Mouse (Mus musculus) CD4-positive naive resting alpha-beta T cell, adult 57 days (primary cell): ENCODE measurements around the gene Bend3. TPM values are rescaled to one million over a fixed set of nuclear protein-coding genes. Genes with fewer than 3 reads are reported as not detected.

Source experiments
- total RNA-seq: library from RNA; stranded (reverse); gene quantifications from one replicate; pipeline ENCODE4 v1.2.4, GENCODE M21; 2023

The Bend3 gene
- total RNA-seq, result 8.0 TPM

DNA sequence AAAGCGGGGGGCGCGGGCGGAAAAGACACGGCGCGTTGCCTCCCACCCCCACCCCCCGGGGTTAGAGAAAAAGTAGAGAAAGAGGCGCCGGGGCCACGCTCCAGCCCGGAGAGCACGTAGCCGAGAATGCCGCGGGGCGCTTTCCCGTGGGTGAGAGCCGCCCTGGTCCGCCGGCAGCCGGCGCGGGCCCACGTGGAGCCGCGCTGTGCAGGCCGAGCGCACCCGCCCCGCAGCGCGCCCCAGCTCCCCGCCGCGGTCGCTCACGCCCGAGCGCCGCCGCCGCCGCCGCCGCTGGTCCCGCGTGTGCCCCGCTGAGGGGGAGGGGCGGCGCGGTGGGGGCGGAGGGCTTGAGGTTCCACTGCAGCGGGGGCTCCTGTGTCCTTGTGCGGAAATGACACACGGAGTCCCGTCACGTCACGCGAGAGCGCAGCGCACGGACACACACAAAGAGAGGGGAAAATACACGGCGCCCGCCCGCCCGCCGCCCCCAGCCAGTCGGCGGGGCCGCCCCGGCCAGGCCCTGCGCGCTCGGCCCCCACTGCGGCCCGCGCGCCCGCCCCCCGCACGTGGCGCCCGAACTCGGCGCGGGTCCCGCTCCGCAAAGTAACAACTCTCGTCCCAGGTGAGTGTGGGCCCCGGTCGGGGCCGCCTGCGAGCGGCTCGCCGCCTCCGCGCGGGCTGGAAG lies at the start of gene Bend3:
Gene Bend3 (plus strand): TSS at position 81 of the 685 bp plus-strand sequence.

DNA sequence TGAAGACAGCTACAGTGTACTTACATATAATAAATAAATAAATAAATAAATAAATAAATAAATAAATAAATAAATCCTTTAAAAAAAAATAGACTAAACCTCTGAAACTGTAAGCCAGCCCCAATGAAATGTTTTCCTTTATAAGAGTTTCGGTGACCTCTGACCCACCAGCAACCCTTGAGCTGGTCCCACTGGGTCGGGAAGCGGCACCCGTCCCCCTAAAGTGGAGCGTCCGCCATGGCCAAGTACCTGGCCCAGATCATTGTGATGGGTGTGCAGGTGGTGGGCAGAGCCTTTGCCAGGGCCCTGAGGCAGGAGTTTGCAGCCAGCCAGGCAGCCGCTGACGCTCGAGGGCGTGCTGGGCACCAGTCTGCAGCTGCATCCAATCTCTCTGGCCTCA lies 45.3 kb downstream of the Bend3 start, which contains the start of gene Gm9803:
Gene Gm9803 (plus strand): TSS at position 154 of the 400 bp plus-strand sequence.

DNA sequence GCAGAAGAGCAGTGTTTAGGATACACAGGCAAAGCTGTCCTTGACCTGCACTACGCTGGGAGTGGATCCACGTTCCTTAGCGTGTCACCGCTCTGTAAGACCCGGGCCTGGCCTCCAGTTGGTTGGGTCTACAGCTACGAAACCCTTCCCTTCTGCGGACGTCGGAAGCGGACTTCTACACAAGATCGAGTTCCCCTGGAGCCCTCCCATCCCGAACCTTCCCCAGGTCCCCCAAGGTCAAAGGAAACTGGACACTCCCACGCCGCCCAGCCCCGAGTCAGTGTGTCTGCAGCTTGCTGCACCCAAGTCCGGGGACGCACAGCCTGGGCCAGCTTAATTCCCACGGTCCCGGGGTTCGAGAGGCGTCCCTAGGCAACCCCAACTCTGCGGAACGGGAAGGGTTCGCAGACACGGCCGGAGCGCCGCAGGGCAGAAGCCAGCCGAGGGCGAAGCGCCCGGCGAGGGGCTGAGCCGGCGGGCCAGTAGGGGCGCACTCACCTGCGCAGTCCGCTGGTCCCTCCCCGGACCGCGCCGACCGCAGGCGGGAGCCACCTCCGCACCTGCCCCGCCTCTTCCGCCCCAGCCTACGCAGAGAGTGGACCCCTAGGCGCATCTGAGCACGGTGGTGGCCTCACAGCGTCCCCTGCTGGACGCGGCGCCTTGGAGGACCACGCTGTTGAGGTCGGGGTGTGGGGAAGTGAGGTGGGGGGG lies 62.0 kb downstream of the Bend3 start, which contains the start of gene 1700021F05Rik:
Gene 1700021F05Rik (minus strand): TSS at position 553 of the 711 bp plus-strand sequence.

Other genes with a start within 250 kb of the Bend3 start
- gene Gm9803, start 45.3 kb downstream of the Bend3 start, total RNA-seq, result not detected
- gene 1700021F05Rik, start 62.2 kb downstream of the Bend3 start, total RNA-seq, result 15.9 TPM
- gene Cd24a, start 99.5 kb downstream of the Bend3 start, total RNA-seq, result 23.0 TPM